Mouse (Mus musculus) olfactory bulb, adult 2 months (tissue): ENCODE measurements at regions not wholly inside any gene's neighbourhood (a gene's known extent, or its start where the extent isn't known, plus 50 kb on each side); places are given as distances from the start of the nearest gene placed in this dataset.

Experiments
- CTCF ChIP-seq: fragments of 200-500 bp; IDR thresholded peaks from 2 replicates; pipeline ENCODE4 v1.5.1; 2012; ENCODE audit warnings: low read depth, mild to moderate bottlenecking, low read length, moderate library complexity; ENCODE audit not compliant: insufficient read depth
- POLR2A ChIP-seq: fragments of 200-500 bp; IDR thresholded peaks from 2 replicates; pipeline ENCODE4 v1.6.1; 2012; ENCODE audit warnings: mild to moderate bottlenecking, low read depth, low read length, moderate library complexity; ENCODE audit not compliant: insufficient read depth

GRCm38 (mm10) chr2:7944946-7945345, 435.6 kb upstream of the Celf2 start:
- TF ChIP-seq CTCF: no peak
- no peak for TF ChIP-seq POLR2A
